Mouse (Mus musculus) kidney, adult 9 months (tissue): Measurements from ENCODE around the gene Bscl2.
A peak's percentile ranks its signal among the peaks of the same experiment; 100 is the strongest.
"Not testable (repeated sequence)": the region's sequence is repeated elsewhere in the genome, so short reads cannot be mapped to it uniquely, and the experiment has no call there.

ENCODE experiments used
- DNase-seq: peaks from one replicate; pipeline ENCODE4 v3.0.0; 2022

Bscl2 gene

GRCm38 (mm10) chr19:8872266-8872840 is 35.1 kb downstream of the Bscl2 start:
- DNase-seq = no peak

GRCm38 (mm10) chr19:8875031-8875430 is 37.8 kb downstream of the Bscl2 start:
- no peak for DNase-seq

DNA sequence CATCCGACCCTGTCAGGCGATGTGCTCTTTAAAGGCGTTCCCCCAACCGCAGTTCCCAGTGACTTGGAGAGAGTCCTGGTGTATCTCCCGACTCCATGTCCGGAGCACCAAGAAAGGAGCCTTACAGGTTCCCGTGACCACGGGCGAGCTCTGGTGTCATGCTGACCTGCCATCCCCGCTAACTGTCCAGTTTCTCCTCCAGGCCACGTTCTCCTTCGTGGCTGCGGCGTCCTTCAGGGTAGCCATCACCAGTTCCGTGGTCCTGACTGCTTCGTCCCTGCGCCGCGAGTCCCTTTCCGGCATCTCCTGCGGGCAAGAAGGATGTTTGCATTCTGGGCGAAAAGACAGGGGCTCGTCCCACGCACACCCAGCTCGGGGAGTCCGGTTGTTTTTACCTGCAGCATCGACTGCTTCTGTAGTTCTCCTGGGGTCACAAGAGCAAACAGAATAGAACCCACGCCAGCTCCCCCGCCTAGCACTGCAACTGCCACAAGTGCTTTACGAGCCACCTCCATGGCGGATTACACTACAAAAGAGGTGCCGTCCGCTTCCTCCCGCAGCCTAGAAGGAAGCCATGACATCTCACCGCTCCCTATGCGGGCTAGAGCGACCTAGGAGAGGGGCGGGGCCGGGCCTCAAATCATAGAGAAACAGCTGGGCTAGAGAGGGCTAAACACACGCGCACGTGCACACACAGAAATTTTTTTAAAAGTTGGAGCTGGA is 43.2 kb downstream of the Bscl2 start, which contains the start of gene Uqcc3:
Gene Uqcc3 (minus strand): TSS at position 613 of the 723 bp plus-strand sequence.
- peak; percentile 94 for DNase-seq

DNA sequence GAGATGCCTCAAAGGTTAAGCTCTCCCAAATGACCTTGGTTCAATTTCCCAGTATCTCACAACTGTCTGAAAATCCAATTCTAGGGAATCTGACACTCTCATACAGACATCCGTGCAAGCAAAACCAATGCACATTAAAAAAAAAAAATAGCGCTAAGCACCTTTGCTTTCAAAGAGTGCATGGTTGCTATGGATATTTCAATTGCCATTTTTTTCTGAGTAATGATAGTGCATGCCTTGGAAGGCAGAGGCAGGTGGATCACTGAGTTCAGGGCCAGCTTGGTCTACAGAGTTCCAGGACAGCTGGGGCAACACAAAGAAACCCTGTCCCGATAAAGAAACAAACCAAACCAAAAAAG is 43.7 kb downstream of the Bscl2 start:
- DNase-seq = no peak

DNA sequence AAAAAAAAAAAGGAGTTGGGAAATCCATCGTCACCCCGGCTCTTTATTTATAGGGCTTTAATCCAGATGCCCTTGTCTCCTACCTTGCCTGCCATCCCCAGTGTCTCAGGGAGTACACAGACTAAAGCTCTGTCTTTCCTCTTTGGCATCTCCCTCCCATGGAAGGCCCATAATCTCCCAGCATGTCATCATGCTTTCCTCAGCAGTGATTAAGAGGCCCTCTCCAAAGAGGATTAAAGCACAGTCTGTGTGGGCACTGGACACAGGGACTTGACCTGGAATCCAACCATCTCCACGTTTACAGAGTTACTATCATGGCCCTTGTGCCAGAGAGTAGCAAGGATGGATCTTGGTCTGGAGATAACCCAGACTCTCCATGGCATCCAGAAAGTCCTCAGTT is 46.3 kb downstream of the Bscl2 start, which contains the start of the genes Lbhd1 and Gm49403:
Gene Lbhd1 (plus strand): TSS at position 117 of the 400 bp plus-strand sequence.
Gene Gm49403 (plus strand): TSS at position 315 of the 400 bp plus-strand sequence.
- no peak for DNase-seq

DNA sequence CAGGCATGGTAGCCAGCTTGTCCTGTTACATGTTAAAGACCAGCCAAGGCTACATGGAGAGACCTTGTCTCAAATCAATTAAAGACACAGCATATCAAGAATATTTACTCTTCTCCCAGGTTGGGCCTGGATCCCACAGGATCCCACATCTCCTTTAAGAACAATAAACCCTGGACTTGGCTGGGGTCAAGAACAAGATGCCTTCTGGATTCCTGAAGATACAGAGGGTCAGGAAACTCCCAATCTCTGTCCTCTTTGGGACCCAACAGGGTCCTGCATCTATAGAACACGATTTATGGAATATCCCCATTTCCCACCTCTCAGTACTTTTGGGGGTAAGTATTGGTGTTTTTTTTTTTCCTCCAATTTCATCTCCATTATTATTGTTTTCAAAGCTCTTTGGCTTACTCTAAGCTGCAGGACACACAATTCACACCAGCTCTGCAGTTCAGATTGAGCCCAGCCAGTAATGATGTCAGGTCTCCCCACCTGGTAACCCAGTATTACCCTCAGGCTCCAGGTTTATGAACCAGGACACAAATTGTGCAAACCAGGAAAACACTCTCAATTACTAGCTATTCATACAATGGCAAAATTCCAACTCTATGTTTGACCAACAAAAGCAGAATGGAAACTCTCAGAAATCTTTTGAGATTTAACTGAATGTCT is 49.8 kb downstream of the Bscl2 start:
- DNase-seq = no peak

DNA sequence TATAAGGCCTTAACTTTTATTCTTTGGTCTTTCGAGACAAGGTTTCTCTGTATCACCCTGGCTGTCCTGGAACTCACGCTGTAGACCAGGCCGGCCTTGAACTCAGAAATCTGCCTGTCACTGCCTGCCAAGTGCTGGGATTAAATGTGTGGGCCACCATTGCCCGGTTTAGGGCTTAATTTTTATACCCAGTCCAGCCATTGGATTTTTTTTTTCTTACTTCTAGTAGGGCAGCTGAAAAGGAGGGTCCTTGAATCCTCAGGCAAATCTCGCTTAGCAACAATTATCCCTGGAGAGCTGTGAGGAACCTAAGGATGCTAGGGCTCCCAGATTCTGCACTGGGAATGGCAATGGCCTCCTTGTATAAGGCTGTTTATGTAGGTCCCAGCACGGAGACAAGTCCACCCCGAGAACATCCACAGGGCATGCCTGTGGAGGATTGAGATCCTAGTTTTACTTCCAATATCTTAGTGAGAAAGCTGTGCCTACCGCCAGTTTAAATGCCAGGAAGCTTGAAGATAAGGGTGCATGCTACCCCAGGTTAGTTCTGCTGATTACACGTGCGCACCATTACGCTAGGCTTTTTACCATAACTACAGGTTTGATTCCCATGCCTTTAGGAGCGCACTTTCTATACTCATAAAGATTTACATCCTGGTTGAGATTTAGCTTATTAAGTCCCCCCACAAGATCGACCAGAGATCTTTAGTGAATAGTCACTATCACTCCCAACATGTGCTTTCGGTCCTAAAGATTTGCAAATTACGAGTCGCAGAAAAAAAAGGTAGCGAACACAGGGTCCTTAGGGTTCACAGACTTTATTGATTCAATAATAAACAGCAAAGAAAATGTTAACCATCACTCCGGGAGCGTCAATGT is 50.6 kb downstream of the Bscl2 start:
- DNase-seq = no peak

GRCm38 (mm10) chr19:8888511-8889385 is 51.5 kb downstream of the Bscl2 start, which contains the start of the genes 1810009A15Rik and Gm49416:
TSS of gene 1810009A15Rik (plus strand) at chr19:8888853.
TSS of gene Gm49416 (plus strand) at chr19:8888926.
- DNase-seq = peak; percentile 96

- DNase-seq = peak; percentile 84
Observed at GRCm38 (mm10) chr19:8892829-8893766, 55.8 kb downstream of the Bscl2 start, which contains the start of gene Ints5. TSS of gene Ints5 (plus strand) at chr19:8893005.

- DNase-seq = no peak
Observed at GRCm38 (mm10) chr19:8895397-8895960, 58.2 kb downstream of the Bscl2 start.

- not testable (repeated sequence) for DNase-seq
Observed at GRCm38 (mm10) chr19:8896231-8896630, 59.0 kb downstream of the Bscl2 start.

GRCm38 (mm10) chr19:8897211-8897864 is 60.1 kb downstream of the Bscl2 start:
- DNase-seq = peak; percentile 65

- DNase-seq = peak; percentile 97
Observed at GRCm38 (mm10) chr19:8897865-8898495, 60.7 kb downstream of the Bscl2 start, which contains the start of gene Ganab. TSS of gene Ganab (plus strand) at chr19:8898071.
